Mouse (Mus musculus): ENCODE measurements around the gene Cacng7. TPM values are rescaled to one million over a fixed set of nuclear protein-coding genes. Genes with fewer than 3 reads are reported as not detected.

Cacng7 gene
- polyA plus RNA-seq, 1 experiment from 2014 or later = 4.9 TPM

DNA sequence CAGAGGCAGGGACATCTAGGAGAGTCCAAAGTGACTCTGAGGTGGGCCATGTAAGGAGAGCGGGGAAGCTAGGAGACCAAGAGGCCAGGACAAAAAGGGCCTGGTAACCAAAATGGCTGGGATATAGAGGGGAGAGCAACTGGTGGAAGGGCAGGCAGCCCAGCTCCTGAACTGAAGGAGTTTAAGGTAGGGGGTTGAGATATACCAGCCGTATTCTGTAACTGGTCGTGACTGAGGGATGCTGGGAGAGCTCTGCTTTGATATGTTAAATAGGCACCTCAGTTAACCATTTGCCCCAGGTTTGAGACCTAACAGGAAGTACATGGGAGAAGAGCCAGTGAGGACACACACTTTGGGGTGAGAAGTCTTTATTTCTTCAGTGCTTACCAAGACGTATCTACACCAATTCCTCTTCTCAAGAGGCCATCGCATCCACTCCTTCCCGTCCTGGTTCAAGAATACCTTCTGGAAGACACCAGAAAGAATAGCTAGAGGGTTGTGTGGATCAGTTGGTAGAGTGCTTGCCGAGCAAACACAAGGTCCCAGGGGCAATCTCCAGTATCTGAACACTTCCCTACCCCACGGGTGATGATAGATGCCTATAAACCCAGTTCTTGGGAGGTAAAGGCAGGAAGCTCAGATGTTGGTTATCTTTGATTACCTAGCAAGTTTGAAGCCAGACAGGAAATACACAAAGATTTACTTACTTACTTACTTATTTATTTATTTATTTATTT is 31.7 kb upstream of the Cacng7 start:
- Histone ChIP-seq H3K4me3 (ENCODE audit: low read depth, low read length) (no peak overlapping the region), H3K36me3 (ENCODE audit: control insufficient read depth, insufficient read depth, low read length) (no peaks in the 10 kb centered on the region), H3K9ac (ENCODE audit: low read length) (no peak overlapping the region), H3K4me2 (ENCODE audit: low read depth, low read length, severe bottlenecking) (no peak overlapping the region), H3K9me3 (ENCODE audit: control insufficient read depth, low read length) (no peaks in the 10 kb centered on the region), H3K27me3 (ENCODE audit: control insufficient read depth, insufficient read depth, low read length) (peaks cover 21% of the 10 kb centered on the region; the same call in 1 of the 2 replicates), H3K27ac (ENCODE audit: low read depth, low read length) (no peak overlapping the region), H3K4me1 (replicated peaks; ENCODE audit: control insufficient read depth, insufficient read depth, low read length) (peaks cover 13% of the 10 kb centered on the region)
- ATAC-seq (replicated peaks; ENCODE audit: low FRiP score) = no peak
- WGBS = 81% methylated on average over 8 of the region's 8 CpGs
- no peak for DNase-seq (ENCODE audit: low spot score)

DNA sequence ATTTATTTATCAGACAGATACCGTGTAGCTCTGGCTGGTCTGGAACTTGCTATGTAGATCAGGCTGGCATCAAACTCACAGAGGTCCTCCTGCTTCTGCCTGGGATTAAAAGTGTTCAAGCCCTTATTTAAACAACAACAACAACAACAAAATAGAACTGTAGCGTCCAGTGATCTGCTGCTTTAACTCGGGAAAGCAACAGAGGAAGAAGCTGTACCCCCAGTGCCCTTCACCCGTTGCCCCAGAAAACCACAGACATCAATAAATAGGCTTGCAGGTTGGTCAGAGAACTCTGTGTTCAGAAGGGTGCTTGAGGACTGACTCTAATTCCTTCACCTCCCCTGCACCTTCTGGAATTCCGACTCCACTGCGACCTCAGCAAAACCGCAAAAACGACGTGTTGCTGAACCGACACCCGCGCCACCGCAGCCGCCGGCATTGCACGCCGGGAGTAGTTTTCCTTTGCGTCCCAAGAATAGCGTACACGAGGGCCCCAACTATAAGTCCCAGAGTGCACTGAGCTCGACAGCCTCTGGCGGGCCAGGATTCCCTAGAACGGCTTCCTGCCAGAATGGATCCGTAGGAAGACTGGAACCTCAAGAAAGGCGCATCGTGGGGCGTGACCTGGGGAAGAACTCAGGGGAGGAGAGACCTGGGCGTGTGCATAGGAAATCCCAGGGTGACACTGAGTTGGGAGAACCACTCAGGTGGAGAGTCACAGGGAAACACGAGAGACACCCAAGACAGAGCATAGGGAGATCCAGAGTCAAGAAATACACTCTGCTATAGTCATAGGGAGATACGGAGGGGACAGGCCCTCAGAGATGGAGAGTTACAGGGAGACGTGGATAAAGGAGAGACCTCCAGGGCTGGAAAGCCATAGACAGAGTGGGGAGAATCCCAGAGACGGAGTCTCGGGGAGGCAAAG is 30.9 kb upstream of the Cacng7 start:
- 7% methylated on average over 33 of the region's 33 CpGs for WGBS
- H3K9ac ChIP-seq (ENCODE audit: low read length) = peak overlapping the region; percentile 21; the same call in 1 of the 2 replicates
- H3K4me3 ChIP-seq (ENCODE audit: low read depth, low read length) = peak overlapping the region; percentile 11; the same call in 1 of the 2 replicates
- 0 out of 2 replicates have a peak, but pooled peaks have one; percentile 11 for ATAC-seq (replicated peaks; ENCODE audit: low FRiP score)
- H3K27ac ChIP-seq (ENCODE audit: low read depth, low read length) = no peak overlapping the region
- no peaks in the 10 kb centered on the region for H3K36me3 ChIP-seq (ENCODE audit: control insufficient read depth, insufficient read depth, low read length)
- peak; percentile 57 for DNase-seq (ENCODE audit: low spot score)
- no peaks in the 10 kb centered on the region for H3K9me3 ChIP-seq (ENCODE audit: control insufficient read depth, low read length)
- H3K4me2 ChIP-seq (ENCODE audit: low read depth, low read length, severe bottlenecking) = peak overlapping the region; percentile 87
- peaks cover 13% of the 10 kb centered on the region for H3K4me1 ChIP-seq (replicated peaks; ENCODE audit: control insufficient read depth, insufficient read depth, low read length)
- peaks cover 21% of the 10 kb centered on the region; the same call in 1 of the 2 replicates for H3K27me3 ChIP-seq (ENCODE audit: control insufficient read depth, insufficient read depth, low read length)

DNA sequence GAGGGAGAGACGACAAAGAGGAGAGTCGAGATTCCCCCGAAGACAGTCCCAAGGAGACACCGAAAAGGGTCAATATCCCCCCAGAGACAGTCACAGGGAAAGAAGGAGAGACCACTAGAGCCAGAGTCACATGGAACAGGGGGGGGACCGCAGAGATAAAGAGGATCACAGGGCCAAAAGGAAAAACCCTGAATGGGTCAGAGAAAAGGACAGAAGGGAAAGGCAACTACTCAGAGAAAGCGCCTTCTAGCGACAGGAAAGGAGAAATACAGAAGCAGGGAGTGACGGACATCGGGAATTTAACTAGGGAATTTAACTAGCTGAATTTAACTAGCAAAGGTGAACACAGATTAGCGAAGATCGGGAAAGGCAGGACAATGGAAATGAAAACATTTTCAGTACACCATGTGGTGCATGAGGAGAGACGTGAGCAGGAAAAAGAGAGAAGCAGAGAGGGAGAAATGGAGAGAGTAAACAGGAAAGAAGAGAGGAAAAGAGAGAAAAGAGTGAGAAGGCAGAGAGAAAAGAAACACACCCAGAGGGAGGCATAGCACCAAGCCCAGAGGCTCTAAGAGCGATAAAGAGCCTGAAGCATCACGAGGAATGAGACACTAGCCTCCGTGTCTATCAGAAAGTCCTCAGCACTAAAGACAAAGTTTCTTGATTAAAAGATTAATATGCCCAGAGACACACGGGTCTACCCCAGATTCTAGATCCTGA is 30.0 kb upstream of the Cacng7 start:
- H3K36me3 ChIP-seq (ENCODE audit: control insufficient read depth, insufficient read depth, low read length) = no peaks in the 10 kb centered on the region
- H3K27me3 ChIP-seq (ENCODE audit: control insufficient read depth, insufficient read depth, low read length) = peaks cover 21% of the 10 kb centered on the region; the same call in 1 of the 2 replicates
- 2% methylated on average over 16 of the region's 16 CpGs for WGBS
- H3K4me3 ChIP-seq (ENCODE audit: low read depth, low read length) = peak overlapping the region; percentile 38
- peak; percentile 28 for ATAC-seq (replicated peaks; ENCODE audit: low FRiP score)
- H3K9ac ChIP-seq (ENCODE audit: low read length) = no peak overlapping the region
- H3K4me1 ChIP-seq (replicated peaks; ENCODE audit: control insufficient read depth, insufficient read depth, low read length) = peaks cover 13% of the 10 kb centered on the region
- no peak for DNase-seq (ENCODE audit: low spot score)
- H3K27ac ChIP-seq (ENCODE audit: low read depth, low read length) = no peak overlapping the region
- H3K4me2 ChIP-seq (ENCODE audit: low read depth, low read length, severe bottlenecking) = peak overlapping the region; percentile 87
- H3K9me3 ChIP-seq (ENCODE audit: control insufficient read depth, low read length) = no peaks in the 10 kb centered on the region

DNA sequence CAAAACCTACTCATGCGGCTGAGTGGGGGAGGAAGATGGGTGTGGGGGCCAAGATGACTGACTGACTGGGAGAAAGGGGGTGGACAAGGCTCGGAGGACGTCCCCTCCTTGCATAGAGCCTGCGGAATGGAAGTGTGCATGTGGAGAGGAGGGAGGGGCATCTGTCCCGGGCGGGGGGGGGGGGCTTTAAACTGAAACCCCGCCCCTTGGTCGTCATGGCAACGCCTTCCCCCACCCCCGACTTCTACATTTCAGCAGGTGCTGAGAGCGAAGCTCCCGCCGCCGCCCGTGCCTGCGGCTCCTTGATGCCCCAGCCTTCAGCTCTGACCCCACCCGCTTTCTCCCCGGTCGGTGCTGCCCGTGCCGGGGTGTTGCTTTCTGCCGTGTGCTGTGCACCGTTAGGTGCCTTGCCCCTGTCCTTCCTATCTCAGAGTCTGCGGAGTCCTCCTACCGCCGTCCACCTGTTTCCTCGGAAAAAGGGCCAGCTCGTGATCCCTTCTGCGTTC is 29.4 kb upstream of the Cacng7 start:
- peak overlapping the region; percentile 38 for H3K4me3 ChIP-seq (ENCODE audit: low read depth, low read length)
- no peak overlapping the region for H3K27ac ChIP-seq (ENCODE audit: low read depth, low read length)
- H3K27me3 ChIP-seq (ENCODE audit: control insufficient read depth, insufficient read depth, low read length) = peaks cover 21% of the 10 kb centered on the region; the same call in 1 of the 2 replicates
- peak overlapping the region; percentile 87 for H3K4me2 ChIP-seq (ENCODE audit: low read depth, low read length, severe bottlenecking)
- ATAC-seq (replicated peaks; ENCODE audit: low FRiP score) (peak; percentile 59), DNase-seq (ENCODE audit: low spot score) (peak; percentile 82)
- H3K9ac ChIP-seq (ENCODE audit: low read length) = peak overlapping the region; percentile 39
- H3K4me1 ChIP-seq (replicated peaks; ENCODE audit: control insufficient read depth, insufficient read depth, low read length) = peaks cover 13% of the 10 kb centered on the region
- H3K9me3 ChIP-seq (ENCODE audit: control insufficient read depth, low read length) = no peaks in the 10 kb centered on the region
- under 1% methylated on average over 29 of the region's 29 CpGs for WGBS
- no peaks in the 10 kb centered on the region for H3K36me3 ChIP-seq (ENCODE audit: control insufficient read depth, insufficient read depth, low read length)

DNA sequence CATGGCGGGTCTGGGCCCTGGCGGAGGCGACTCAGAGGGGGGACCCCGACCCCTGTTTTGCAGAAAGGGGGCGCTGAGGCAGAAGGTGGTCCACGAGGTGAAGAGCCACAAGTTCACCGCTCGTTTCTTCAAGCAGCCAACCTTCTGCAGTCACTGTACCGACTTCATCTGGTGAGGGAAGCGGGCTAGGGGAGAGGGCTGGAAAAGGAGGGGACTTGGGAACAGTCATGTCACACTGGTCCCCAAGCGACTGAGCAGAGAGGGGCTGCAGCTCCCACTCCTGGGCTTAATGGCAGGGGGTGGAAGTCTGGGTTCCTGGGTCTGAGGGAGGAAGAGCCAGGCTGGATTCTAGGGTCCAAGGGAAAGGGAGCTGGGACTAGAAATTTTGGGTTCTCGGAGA is 29.0 kb upstream of the Cacng7 start:
- Histone ChIP-seq H3K4me1 (replicated peaks; ENCODE audit: control insufficient read depth, insufficient read depth, low read length) (peaks cover 13% of the 10 kb centered on the region), H3K9ac (ENCODE audit: low read length) (peak overlapping the region; percentile 39), H3K36me3 (ENCODE audit: control insufficient read depth, insufficient read depth, low read length) (no peaks in the 10 kb centered on the region), H3K4me3 (ENCODE audit: low read depth, low read length) (peak overlapping the region; percentile 38), H3K27ac (ENCODE audit: low read depth, low read length) (no peak overlapping the region), H3K9me3 (ENCODE audit: control insufficient read depth, low read length) (no peaks in the 10 kb centered on the region), H3K27me3 (ENCODE audit: control insufficient read depth, insufficient read depth, low read length) (peaks cover 21% of the 10 kb centered on the region; the same call in 1 of the 2 replicates), H3K4me2 (ENCODE audit: low read depth, low read length, severe bottlenecking) (peak overlapping the region; percentile 87)
- WGBS = 4% methylated on average over 12 of the region's 12 CpGs
- ATAC-seq (replicated peaks; ENCODE audit: low FRiP score) = peak; percentile 45
- DNase-seq (ENCODE audit: low spot score) = no peak

DNA sequence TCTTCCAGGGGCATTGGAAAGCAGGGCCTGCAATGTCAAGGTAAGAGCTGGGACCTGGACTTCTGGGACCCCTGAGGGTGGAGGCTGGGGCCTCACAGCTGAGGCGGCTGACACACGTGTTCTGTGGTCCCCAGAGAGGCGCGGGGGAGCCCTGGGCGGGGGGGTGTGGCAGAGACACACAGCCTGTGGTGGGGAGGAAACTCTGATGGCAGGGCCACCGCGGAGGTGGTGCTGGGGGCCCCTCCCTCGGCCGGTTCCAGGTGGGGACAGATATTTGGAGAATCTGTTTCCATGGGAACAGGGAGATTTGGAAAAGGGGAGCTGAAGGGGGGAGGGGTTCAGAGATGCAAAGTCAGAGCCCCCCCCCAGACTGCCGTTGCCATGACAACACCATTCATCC is 28.5 kb upstream of the Cacng7 start:
- peak; percentile 62 for DNase-seq (ENCODE audit: low spot score)
- Histone ChIP-seq H3K4me2 (ENCODE audit: low read depth, low read length, severe bottlenecking) (peak overlapping the region; percentile 87), H3K27me3 (ENCODE audit: control insufficient read depth, insufficient read depth, low read length) (peaks cover 21% of the 10 kb centered on the region; the same call in 1 of the 2 replicates), H3K9me3 (ENCODE audit: control insufficient read depth, low read length) (no peaks in the 10 kb centered on the region), H3K9ac (ENCODE audit: low read length) (peak overlapping the region; percentile 39), H3K27ac (ENCODE audit: low read depth, low read length) (no peak overlapping the region), H3K4me1 (replicated peaks; ENCODE audit: control insufficient read depth, insufficient read depth, low read length) (peaks cover 13% of the 10 kb centered on the region), H3K4me3 (ENCODE audit: low read depth, low read length) (peak overlapping the region; percentile 38), H3K36me3 (ENCODE audit: control insufficient read depth, insufficient read depth, low read length) (no peaks in the 10 kb centered on the region)
- peak; percentile 37 for ATAC-seq (replicated peaks; ENCODE audit: low FRiP score)
- WGBS = 3% methylated on average over 10 of the region's 10 CpGs

DNA sequence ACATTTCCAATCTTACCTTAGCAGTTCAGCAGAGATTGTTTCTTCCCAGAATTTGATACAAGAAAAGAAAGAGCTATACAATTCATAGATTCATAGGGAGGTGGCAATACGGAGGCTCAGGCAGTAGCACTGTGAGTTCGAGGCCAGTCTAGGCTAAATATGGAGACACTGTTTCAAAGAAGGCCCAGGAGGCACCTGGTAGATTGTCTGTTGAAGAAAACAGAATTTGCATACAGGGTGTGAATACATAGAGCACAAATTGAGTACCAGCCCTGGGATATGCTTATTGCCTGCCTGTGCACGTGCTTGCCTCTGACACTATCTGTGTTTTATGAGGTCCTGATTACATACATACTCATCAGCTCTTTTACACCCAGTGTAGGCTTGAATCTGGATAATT is 26.4 kb upstream of the Cacng7 start:
- Histone ChIP-seq H3K36me3 (ENCODE audit: control insufficient read depth, insufficient read depth, low read length) (no peaks in the 10 kb centered on the region), H3K27ac (ENCODE audit: low read depth, low read length) (no peak overlapping the region), H3K4me2 (ENCODE audit: low read depth, low read length, severe bottlenecking) (no peak overlapping the region), H3K9me3 (ENCODE audit: control insufficient read depth, low read length) (no peaks in the 10 kb centered on the region; the same call in 1 of the 2 replicates), H3K9ac (ENCODE audit: low read length) (no peak overlapping the region), H3K4me1 (replicated peaks; ENCODE audit: control insufficient read depth, insufficient read depth, low read length) (peaks cover 13% of the 10 kb centered on the region), H3K4me3 (ENCODE audit: low read depth, low read length) (no peak overlapping the region), H3K27me3 (ENCODE audit: control insufficient read depth, insufficient read depth, low read length) (peaks cover 16% of the 10 kb centered on the region; the same call in 1 of the 2 replicates)
- ATAC-seq (replicated peaks; ENCODE audit: low FRiP score) = no peak
- no peak for DNase-seq (ENCODE audit: low spot score)
- WGBS = 79% methylated on average over 3 of the region's 3 CpGs

DNA sequence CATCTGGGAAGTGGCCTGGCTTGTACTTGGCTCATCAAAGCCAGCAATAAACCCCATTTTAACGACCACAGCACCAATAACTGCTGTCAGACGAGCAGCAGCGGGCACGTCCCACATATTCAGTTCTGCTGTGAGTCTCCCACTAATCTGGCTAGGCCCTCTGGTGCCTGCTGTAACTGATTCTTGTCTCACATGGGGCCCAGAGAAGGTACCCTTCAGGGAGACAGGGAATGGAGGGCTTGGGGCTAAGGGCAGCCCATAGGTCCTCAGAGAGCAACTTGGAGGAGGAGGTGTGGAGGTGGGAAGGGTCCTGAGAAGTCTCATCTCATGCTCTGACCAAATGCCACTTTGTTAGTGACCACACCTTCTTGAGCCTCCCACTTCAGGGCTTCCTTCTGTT is 24.1 kb upstream of the Cacng7 start:
- no peak overlapping the region for H3K4me2 ChIP-seq (ENCODE audit: low read depth, low read length, severe bottlenecking)
- H3K27me3 ChIP-seq (ENCODE audit: control insufficient read depth, insufficient read depth, low read length) = 0 out of 2 replicates have a peak, but pooled peaks cover 4% of the 10 kb centered on the region
- 71% methylated on average over 4 of the region's 4 CpGs for WGBS

More for the DNA sequence above, 24.1 kb upstream of the Cacng7 start:
- H3K4me3 ChIP-seq (ENCODE audit: low read depth, low read length) = no peak overlapping the region
- H3K27ac ChIP-seq (ENCODE audit: low read depth, low read length) = no peak overlapping the region
- peaks cover 10% of the 10 kb centered on the region for H3K4me1 ChIP-seq (replicated peaks; ENCODE audit: control insufficient read depth, insufficient read depth, low read length)
- no peaks in the 10 kb centered on the region; the same call in 1 of the 2 replicates for H3K9me3 ChIP-seq (ENCODE audit: control insufficient read depth, low read length)
- ATAC-seq (replicated peaks; ENCODE audit: low FRiP score) (no peak), DNase-seq (ENCODE audit: low spot score) (no peak)
- no peaks in the 10 kb centered on the region for H3K36me3 ChIP-seq (ENCODE audit: control insufficient read depth, insufficient read depth, low read length)
- no peak overlapping the region for H3K9ac ChIP-seq (ENCODE audit: low read length)
